Mouse (Mus musculus) spleen, postnatal 10 days (tissue): ENCODE data around the gene St3gal4.

Source experiments
- DNase-seq, 2 experiments: peaks; one replicate each; pipeline ENCODE4 v3.0.0; 2021 to 2022; ENCODE audit warnings: low spot score in 2 of 2

St3gal4 gene

DNA sequence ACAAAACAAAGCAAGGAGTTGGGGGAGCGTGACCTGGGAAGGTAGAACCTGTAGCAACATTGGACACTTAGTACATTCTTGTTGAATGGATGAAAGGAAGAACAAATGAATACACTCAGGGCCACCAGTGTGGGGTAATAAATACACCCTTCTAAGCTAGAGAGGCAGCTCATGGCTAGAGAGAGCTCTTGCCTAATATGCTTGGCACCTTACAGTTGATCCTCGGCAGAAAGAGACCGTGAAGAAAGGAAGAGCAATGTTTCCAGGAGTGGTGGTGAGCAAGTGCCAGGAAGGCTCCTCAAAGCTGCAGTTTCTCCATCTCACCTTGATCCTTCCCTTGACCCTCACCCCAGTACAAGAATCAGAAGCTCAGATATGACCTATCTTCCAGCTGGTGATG lies 9.5 kb upstream of the St3gal4 start:
- no peak for DNase-seq

DNA sequence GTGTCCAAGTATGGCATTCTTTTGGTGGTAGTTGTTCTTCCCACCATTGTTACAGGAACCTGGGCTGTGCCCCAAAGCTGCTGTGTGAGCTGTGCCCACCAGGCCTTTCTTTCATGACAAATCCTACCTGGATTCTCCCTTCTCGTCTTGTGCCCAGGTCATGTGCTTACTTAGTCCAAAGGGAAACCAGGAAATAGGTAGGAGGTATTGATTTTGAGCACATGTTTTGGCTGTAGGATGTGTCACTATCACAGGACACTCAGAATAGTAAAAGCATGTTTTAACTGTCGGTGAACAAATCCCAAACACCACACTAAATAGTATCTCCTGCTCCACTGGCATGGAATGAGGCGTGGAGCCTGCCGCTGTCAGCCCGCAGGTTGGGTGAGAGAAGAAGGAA lies 8.5 kb upstream of the St3gal4 start:
- DNase-seq = no peak

- DNase-seq = no peak
Observed at GRCm38 (mm10) chr9:35127147-35127546, 8.1 kb upstream of the St3gal4 start.

DNA sequence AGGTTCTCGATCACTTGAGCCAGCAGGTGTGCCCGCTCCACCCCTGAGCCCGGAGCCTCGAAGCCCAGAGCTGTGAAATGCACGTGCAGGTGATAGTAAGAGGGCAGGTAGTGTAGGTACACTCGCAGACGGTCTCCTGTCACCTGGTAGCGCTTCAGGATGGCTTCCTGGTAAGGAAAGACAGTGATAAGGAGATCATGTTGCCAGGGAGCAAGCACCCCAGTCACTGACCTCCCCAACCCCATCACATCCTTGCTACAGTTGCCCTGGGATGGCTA lies 5.5 kb upstream of the St3gal4 start:
- DNase-seq = no peak

GRCm38 (mm10) chr9:35123804-35124677 lies 5.0 kb upstream of the St3gal4 start:
- DNase-seq = peak; percentile 44 to 60

DNA sequence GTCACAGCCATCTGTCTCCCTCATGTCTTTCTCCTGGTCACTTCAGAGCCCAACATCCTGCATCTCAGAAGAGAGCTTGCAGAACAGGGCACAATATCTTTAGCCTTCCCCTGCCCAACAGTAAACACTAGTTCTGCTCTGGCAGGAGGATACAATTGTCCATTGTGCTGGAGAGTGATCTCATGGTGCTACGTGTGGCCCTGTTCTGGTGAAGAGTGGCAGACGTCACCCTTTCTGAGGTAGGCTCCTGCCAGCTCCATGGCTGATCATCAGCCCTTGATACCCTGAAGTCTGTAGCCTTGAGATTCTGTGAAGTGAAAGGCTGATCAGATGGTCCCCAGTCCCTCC lies 4.4 kb upstream of the St3gal4 start:
- DNase-seq = no peak

DNA sequence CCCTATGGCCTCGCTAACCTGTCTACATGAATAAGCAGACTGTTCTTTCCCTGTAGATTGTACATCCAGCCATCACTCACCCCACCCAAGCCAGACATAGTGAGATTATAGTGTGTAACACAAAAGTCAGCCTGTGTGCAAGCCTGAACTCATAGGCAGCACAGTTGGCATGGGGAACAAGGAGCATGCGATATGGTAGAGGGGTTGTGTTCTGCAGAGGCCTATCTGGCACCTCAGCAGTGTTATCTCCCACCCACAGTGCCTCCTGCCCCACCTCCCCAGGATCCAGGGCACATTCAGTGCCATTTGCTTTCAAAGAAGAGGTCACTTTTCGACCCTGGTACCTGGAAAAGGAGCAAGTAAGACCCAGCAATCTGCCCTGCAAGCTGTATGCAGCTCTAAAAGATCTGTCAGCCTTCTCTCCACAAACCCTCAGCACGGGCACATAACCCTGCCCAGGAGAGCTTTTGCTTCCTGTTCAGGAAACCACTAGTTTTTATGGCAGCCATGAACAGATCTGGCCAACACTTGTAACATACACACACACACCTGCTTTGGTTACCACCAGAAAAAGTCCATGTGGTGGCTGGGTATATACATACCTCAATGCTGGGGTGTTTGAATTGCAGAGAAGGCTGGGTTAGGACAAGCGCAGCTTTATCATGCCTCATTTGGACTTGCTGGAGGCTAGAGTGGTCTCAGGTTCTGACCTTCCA lies 3.6 kb upstream of the St3gal4 start:
- peak; percentile 58 to 72 for DNase-seq

DNA sequence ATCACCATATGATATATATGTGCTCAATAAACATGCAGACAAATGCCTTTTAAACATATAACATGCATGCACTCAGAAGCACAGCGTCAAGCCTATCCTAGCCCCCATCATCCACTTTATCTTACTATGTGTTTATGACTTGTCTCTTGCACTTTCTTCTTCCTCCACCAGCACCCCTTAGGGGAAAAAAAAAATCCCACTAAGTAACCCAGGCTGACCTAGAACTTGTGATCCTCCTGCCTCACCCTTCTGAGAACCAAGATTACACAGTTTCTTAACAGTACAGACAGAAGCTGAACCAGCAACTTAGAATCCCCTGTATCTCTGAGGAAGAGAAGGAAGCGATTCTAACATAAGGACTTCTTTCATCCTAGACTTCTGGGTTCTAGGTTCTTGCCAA lies 505 bp downstream of the St3gal4 start:
- DNase-seq = no peak

DNA sequence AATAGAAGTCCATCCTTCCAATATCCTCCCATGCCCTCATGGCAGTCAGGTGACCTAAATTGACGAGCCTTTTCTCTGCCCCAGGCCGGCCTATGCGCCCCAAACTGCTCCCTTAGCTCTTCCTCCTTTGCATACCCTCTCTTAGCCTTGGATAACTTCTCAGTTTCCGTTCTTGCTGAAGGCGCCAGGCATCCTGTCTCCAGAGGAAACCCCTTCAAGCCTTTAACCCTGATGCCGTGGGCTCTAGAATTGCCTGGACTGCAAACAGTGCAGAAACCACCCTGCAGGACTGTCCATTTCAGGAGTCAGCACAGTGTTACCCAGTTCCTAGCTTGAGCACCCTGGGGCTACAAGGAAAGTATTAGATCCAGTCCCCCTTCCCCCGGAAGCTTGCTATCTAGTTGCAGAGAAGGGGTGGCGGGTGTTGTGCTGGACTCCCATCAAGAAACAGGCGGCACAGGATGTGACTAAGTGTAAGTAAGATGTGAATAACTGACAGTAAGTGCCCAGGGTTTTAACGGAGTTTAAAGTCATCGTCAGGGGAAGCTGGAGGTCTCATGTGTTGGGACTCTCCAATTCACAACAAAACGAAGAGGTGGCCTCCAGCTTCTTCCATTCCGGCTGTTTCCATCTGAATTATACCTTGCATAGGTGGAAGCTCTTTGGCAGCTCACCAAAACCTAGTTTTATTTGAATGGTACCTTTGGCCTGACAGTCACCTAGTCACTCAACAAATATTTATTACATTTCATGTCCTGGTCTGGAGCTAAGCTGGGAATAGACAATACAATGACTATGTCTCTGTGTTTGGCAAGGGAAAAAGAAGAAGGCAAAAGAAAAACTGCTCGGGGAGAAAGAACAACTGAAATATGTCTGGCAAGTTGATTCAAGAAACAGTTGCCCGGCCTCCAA lies 1.4 kb downstream of the St3gal4 start:
- peak; percentile 62 to 66 for DNase-seq

- peak; percentile 84 to 87 for DNase-seq
Observed at GRCm38 (mm10) chr9:35116391-35117381, 2.4 kb downstream of the St3gal4 start.

GRCm38 (mm10) chr9:35115804-35116203 lies 3.3 kb downstream of the St3gal4 start:
- no peak for DNase-seq

GRCm38 (mm10) chr9:35115299-35115698 lies 3.8 kb downstream of the St3gal4 start:
- no peak for DNase-seq

- DNase-seq = no peak
Observed at GRCm38 (mm10) chr9:35114234-35114633, 4.8 kb downstream of the St3gal4 start.

DNA sequence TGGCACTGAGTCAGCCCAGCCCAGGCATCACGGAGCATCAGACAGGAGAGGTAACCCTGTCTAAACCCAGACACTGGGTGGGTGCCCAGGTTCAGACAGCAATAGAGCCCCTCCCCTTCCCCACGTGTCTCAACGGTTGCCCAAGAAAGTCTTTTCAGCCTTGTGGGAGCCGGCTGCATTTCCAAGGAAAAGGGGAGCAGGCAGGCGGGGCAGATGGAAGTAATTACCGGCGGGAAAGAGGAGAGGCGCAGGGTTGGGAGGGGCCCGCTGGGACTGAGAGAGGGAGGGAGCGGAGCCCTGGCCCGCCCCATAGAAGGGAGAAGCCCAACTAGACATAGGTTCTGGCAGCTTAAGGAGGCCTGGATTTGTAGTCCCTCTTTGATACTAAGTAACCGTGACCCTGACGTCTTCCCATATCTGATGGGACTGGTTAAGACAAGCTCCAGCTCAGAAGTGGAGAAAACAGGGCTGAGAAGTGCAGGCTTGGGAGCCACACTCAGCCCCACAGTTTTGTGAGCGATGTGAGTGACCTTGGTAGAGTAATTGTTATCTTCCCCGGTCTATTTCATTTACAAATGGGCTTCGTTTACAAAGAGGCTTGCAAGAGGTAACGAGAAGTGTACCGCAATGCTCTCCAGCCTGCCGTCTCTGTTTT lies 7.0 kb downstream of the St3gal4 start:
- DNase-seq = no peak

- no peak for DNase-seq
Observed at GRCm38 (mm10) chr9:35111446-35111845, 7.6 kb downstream of the St3gal4 start.

DNA sequence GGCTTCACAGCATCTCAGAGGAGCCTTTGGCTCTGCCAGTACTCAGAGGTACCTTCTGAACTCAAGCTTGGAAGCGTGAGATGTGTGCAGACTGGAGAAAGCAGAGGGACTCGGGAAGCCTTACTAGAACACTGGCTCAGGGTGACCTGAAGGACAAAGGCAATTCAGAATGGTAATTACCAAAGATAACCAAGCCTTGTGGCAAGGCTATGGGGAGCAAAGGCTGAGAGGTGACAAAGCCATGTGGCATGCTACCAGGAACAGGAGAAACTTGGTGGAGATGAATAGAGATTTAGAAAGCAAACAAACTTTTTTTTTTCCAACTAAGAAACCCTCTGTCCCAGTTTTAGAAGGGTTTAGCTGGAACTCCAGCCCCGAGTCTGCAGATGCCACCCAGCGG lies 8.5 kb downstream of the St3gal4 start:
- no peak for DNase-seq

DNA sequence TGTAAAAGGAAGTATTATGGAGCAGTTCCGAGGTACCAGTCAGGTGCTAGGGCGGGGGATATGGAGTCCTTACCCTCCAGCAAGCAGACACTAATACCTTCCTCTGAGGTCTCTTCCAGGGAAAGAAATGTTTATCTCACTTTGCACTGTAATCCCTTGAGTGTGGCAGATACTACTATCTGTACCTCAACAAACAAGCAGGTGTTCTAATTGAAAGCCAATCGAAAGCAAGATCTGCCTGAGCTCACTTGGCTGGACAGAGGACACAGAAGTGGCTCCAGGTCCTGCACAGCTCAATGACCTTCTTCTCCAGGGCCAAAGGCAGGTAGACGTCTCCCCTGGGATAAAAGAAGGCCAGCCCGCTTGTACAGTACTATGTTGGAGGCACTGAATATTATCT lies 9.0 kb downstream of the St3gal4 start:
- no peak for DNase-seq

DNA sequence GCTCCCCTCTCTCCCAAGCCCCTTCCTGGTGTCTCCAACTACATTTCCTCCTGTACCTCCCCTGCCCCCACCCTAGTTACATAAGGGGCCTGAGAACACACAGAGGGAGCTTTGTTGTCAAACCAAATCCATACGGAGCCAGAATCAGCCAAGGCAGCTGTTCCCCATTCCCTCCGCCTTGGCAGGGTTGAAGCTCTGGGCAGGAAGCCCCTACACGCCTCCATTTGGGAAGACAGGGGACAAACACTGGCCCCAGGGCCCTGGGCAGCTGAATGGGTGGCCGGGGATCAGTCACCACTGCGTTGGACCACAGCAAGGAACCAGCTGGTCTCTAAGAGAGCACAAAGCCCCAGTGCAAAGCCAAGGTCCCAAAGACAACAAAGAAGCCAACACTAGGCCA lies 10.2 kb downstream of the St3gal4 start:
- DNase-seq = no peak

DNA sequence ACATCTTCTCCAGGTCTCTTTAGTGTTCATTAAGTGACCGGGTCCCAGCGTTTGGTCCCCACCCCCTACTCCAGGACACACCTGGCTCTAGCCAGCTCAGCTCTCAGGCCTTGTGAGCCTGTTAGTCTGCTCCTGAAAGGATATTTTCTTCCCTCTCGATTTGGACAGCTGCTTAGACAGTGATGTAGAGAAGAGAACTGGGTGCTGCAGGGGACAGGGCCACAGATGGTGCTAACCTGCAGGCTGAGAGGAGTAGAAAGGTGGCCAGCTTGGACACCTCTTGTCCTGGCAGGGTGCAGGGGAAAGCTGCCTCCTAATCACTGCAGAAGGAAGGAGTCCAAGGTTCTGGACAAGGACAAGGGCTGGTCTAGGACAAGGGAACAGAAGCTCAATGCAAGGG lies 11.0 kb downstream of the St3gal4 start:
- no peak for DNase-seq

DNA sequence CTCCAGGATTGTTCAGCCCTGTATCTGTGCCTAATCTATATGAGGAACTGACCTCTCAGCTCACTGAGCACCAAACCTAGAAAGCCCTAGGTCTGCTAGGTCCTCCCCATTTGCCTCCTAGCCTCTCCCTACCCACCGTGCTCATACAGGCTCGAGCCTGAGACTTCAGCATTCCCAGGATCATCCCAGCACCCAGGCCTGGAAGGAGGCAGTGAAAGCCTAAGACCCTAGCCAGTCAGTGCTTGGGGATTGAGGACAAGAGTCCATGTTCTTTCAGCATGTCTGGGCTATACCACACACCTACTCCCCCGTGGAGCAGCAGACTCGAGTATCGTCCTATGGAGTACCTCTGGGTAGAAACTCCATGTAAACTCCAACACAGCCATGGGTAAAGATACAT lies 11.7 kb downstream of the St3gal4 start:
- DNase-seq = no peak
